Comparison of ENCODE assay signal across 27 mouse cellular contexts in genomic region chr3:138061205-138061911, GRCm38 (mm10). TPM values are rescaled to one million over a fixed set of nuclear protein-coding genes. Genes with fewer than 3 reads are reported as not detected.
DNase-seq lines count a peak whose midpoint lies in the region; ATAC-seq and TF ChIP-seq lines count a peak whose summit lies in the region.
"Had no signal": no experiment of that assay in that cellular context is flagged by ENCODE, and none has a peak within 500 bp of the region (broad histone marks: within the 10 kb centered on the region; RNA-seq: fewer than 3 reads in every experiment).

No protein-coding gene starts in this region.

- no peak overlapping the region for H3ac ChIP-seq in myocyte (ENCODE audit: control insufficient read depth, insufficient read length)

- H3K27me3 ChIP-seq in MEL (ENCODE audit: control insufficient read depth in 1 of 2, insufficient read depth in 2 of 2, low read length in 2 of 2) (no peaks in the 10 kb centered on the region), myocyte (ENCODE audit: control insufficient read depth, insufficient read depth, insufficient read length) (no peaks in the 10 kb centered on the region)
- H3K27me3 ChIP-seq: forebrain, embryonic 15.5 days; heart, embryonic 13.5 days had no signal

- DNase-seq in urinary bladder, postnatal 14 days (ENCODE audit: low spot score), result peak; percentile 49
- DNase-seq in urinary bladder, adult 2 months (ENCODE audit: low spot score), result no peak
- peak; percentile 45 for DNase-seq in MEL (ENCODE audit: low read depth, low spot score)
- no peak for DNase-seq in layer of hippocampus, adult 11-12 months (ENCODE audit: low spot score)
- DNase-seq: adrenal gland, postnatal 10 days; cerebellum, adult 11 months; cerebellum, postnatal 25 days; gastrocnemius, postnatal 36 days; heart, postnatal 36 days; kidney, adult 18-20 months; kidney, postnatal 10 days; liver, postnatal 0 days; lung, postnatal 10 days; retina, postnatal 1 day had no signal

- no peak overlapping the region; the same call in 1 of the 2 replicates for H3K27ac ChIP-seq in MEL (ENCODE audit: control insufficient read depth, low read depth, low read length)
- peak overlapping the region; percentile 82 for H3K27ac ChIP-seq in embryonic fibroblast, embryonic 13.5 days (ENCODE audit: insufficient read depth, low read length)
- H3K27ac ChIP-seq: forebrain, embryonic 15.5 days; hindbrain, postnatal 0 days; layer of hippocampus, adult 2 months; left cerebral cortex, adult 2 months; limb, embryonic 10.5 days had no signal

- H3K4me3 ChIP-seq in MEL (ENCODE audit: control insufficient read depth in 1 of 2, insufficient read depth in 1 of 2, low read depth in 2 of 2, low read length in 2 of 2), result no peak overlapping the region
- no peak overlapping the region for H3K4me3 ChIP-seq in embryonic fibroblast, embryonic 13.5 days (ENCODE audit: insufficient read depth, low read length)
- no peak overlapping the region for H3K4me3 ChIP-seq in myocyte
- H3K4me3 ChIP-seq: erythroblast, embryonic 14.5 days; forebrain, embryonic 15.5 days; heart, embryonic 13.5 days; layer of hippocampus, adult 2 months; left cerebral cortex, adult 2 months; limb, embryonic 10.5 days had no signal

- H3K9me3 ChIP-seq in MEL (replicated peaks; ENCODE audit: insufficient read depth, low read length), result no peaks in the 10 kb centered on the region
- H3K9me3 ChIP-seq: forebrain, embryonic 15.5 days; heart, embryonic 13.5 days; limb, embryonic 10.5 days had no signal

- TF ChIP-seq CTCF in MEL (IDR thresholded peaks at IDR 0.05 in 2 of 3, conservative IDR thresholded peaks at IDR 0.05 in 1 of 3; ENCODE audit: control insufficient read depth in 1 of 3, insufficient read depth in 1 of 3, low read depth in 2 of 3, low read length in 3 of 3, poor library complexity in 1 of 3, severe bottlenecking in 1 of 3), result no peak
- no peak for TF ChIP-seq CTCF in embryonic fibroblast, embryonic 13.5 days (IDR thresholded peaks at IDR 0.05; ENCODE audit: borderline replicate concordance, insufficient read depth, low read length)

- TF ChIP-seq EP300 in MEL (IDR thresholded peaks at IDR 0.05; ENCODE audit: low read depth in 1 of 2, low read length in 2 of 2), result peak; percentile 51 to 58

- H3K79me2 ChIP-seq in MEL (ENCODE audit: control insufficient read depth, insufficient read depth, low read length, poor library complexity) (no peaks in the 10 kb centered on the region), myocyte (ENCODE audit: control insufficient read depth, insufficient read depth) (peaks cover 11% of the 10 kb centered on the region)

- H3K4me1 ChIP-seq in MEL (ENCODE audit: control insufficient read depth in 1 of 2, insufficient read depth in 2 of 2, low read length in 2 of 2), result peaks cover 8 to 23% of the 10 kb centered on the region in 2 experiments
- peaks cover 5% of the 10 kb centered on the region; the same call in 1 of the 2 replicates for H3K4me1 ChIP-seq in embryonic fibroblast, embryonic 13.5 days (ENCODE audit: control insufficient read depth, insufficient read depth, low read length)

- TF ChIP-seq RAD21 in MEL (IDR thresholded peaks at IDR 0.05; ENCODE audit: low read depth, low read length), result no peak

- H3K4me2 ChIP-seq in myocyte (ENCODE audit: low read depth), result peak overlapping the region; percentile 93
- H3K4me2 ChIP-seq: forebrain, embryonic 15.5 days; heart, embryonic 13.5 days had no signal

- peaks cover 0 to 22% of the 10 kb centered on the region in 2 experiments; a peak in 2 of 4 replicates for H3K36me3 ChIP-seq in MEL (ENCODE audit: control insufficient read depth in 1 of 2, insufficient read depth in 2 of 2, low read length in 2 of 2)
- no peaks in the 10 kb centered on the region for H3K36me3 ChIP-seq in myocyte (ENCODE audit: control insufficient read depth, insufficient read depth)
- H3K36me3 ChIP-seq: forebrain, embryonic 15.5 days; heart, embryonic 13.5 days; limb, embryonic 10.5 days had no signal

- H3K9ac ChIP-seq in MEL (ENCODE audit: control insufficient read depth, low read depth, low read length, poor library complexity, severe bottlenecking), result no peak overlapping the region
- H3K9ac ChIP-seq: forebrain, embryonic 15.5 days; heart, embryonic 13.5 days; liver, postnatal 0 days had no signal

- no peak for TF ChIP-seq POLR2A in MEL (IDR thresholded peaks at IDR 0.05; ENCODE audit: control insufficient read depth in 1 of 2, insufficient read depth in 1 of 2, low read depth in 1 of 2, low read length in 2 of 2, poor library complexity in 1 of 2)
- no peak for TF ChIP-seq POLR2A in embryonic fibroblast, embryonic 13.5 days (IDR thresholded peaks at IDR 0.05; ENCODE audit: low read depth, low read length)
- no peak for TF ChIP-seq POLR2A in myocyte (IDR thresholded peaks at IDR 0.05; ENCODE audit: insufficient read length, low read depth)

- no peak for ATAC-seq in erythroblast, adult 5-6 weeks (replicated peaks; ENCODE audit: low FRiP score, poor library complexity, severe bottlenecking)
- ATAC-seq: forebrain, embryonic 15.5 days; hindbrain, postnatal 0 days; liver, postnatal 0 days; midbrain, embryonic 16.5 days had no signal

TF ChIP-seq in MEL, 35 proteins besides CTCF, POLR2A, EP300 and RAD21:
- TF ChIP-seq TAL1 (IDR thresholded peaks at IDR 0.05; ENCODE audit: low read length), result peak; percentile 39; the same call in 1 of the 2 replicates
- TF ChIP-seq ZMIZ1 (IDR thresholded peaks at IDR 0.05; ENCODE audit: low read depth, low read length), result no peak
- TF ChIP-seq ETS1 (IDR thresholded peaks at IDR 0.05; ENCODE audit: low read depth, low read length), result peak; percentile 51; the same call in 1 of the 2 replicates
- no peak for TF ChIP-seq MEF2A (IDR thresholded peaks at IDR 0.05; ENCODE audit: extremely low read depth, insufficient replicate concordance, low read depth, low read length, poor library complexity, severe bottlenecking)

TF ChIP-seq in myocyte, 11 proteins besides CTCF, POLR2A, EP300 and RAD21:
- TF ChIP-seq MYOD1 (IDR thresholded peaks at IDR 0.05; ENCODE audit: control insufficient read depth in 1 of 3, insufficient read length in 2 of 3, low read depth in 2 of 3), result peak in 1 of 3 experiments; percentile 45
- no peak for TF ChIP-seq USF1 (IDR thresholded peaks at IDR 0.05; ENCODE audit: low read depth)
- TF ChIP-seq CEBPB (IDR thresholded peaks at IDR 0.05; ENCODE audit: insufficient read depth, poor library complexity, severe bottlenecking), result peak; percentile 97

RNA-seq across cellular contexts. Expression of gene 1110002E22Rik, which starts 3.5 kb away (rescaled TPM):
- 0.03 and 0.10 TPM in 2 replicates for polyA plus RNA-seq in urinary bladder, adult 2 months (2012; rRNA removed)
- under 0.01 and 0.03 TPM in 2 replicates for total RNA-seq in MEL (2012; rRNA removed)
- polyA plus RNA-seq in MEL (2012; ENCODE audit: insufficient read depth in 1 of 2, insufficient read length in 2 of 2, low read depth in 1 of 2, low replicate concordance in 2 of 2, missing spikeins in 1 of 2) (under 1 TPM in 1 of 2 experiments, not detected in 1; 0.03 TPM), myocyte (2012; fragmentation: generic; extraction: Trizol) (22.3 TPM)
- polyA plus RNA-seq in embryonic fibroblast, embryonic 13.5 days (2011; ENCODE audit: insufficient read length, low read depth, missing spikeins), result 0.09 and 0.37 TPM in 2 replicates
- not detected in 2 replicates for total RNA-seq in erythroblast, adult 5-6 weeks (2015; ENCODE audit: low replicate concordance)
- total RNA-seq in erythroblast, adult 5-6 weeks (2017; ENCODE audit: low replicate concordance), result not detected in 2 replicates
- total RNA-seq: megakaryocyte-erythroid progenitor cell, adult 5-6 weeks had no signal
- polyA plus RNA-seq: erythroblast, embryonic 14.5 days; liver, adult 2 months had no signal

RNA-seq across cellular contexts. Expression of gene Gm5105, which starts 5.8 kb away (rescaled TPM):
- 0.04 and 0.10 TPM in 2 replicates for polyA plus RNA-seq in urinary bladder, adult 2 months (2012; rRNA removed)
- total RNA-seq in MEL (2012; rRNA removed), result not detected in 2 replicates
- not detected for polyA plus RNA-seq in MEL (2012; ENCODE audit: insufficient read depth in 1 of 2, insufficient read length in 2 of 2, low read depth in 1 of 2, low replicate concordance in 2 of 2, missing spikeins in 1 of 2)
- polyA plus RNA-seq in embryonic fibroblast, embryonic 13.5 days (2011; ENCODE audit: insufficient read length, low read depth, missing spikeins), result not detected in 2 replicates
- 0.24 TPM for polyA plus RNA-seq in myocyte (2012; fragmentation: generic; extraction: Trizol)
- not detected in 2 replicates for total RNA-seq in erythroblast, adult 5-6 weeks (2015; ENCODE audit: low replicate concordance)
- not detected in 2 replicates for total RNA-seq in erythroblast, adult 5-6 weeks (2017; ENCODE audit: low replicate concordance)
- total RNA-seq: hindbrain, postnatal 0 days; liver, adult 2 months; megakaryocyte-erythroid progenitor cell, adult 5-6 weeks had no signal
- polyA plus RNA-seq: erythroblast, embryonic 14.5 days; limb, embryonic 10.5 days; liver, adult 2 months; liver, postnatal 0 days had no signal

Comparison
In these comparisons a context has a peak if more than half of its experiments do, and no peak if none do; other contexts are left out.
1. DNase-seq: peak in urinary bladder, postnatal 14 days (single experiment) and MEL (single experiment); none in urinary bladder, adult 2 months (single experiment) and layer of hippocampus, adult 11-12 months (single experiment).
2. RNA of gene 1110002E22Rik, which starts 3.5 kb away (polyA plus RNA-seq): 22.3 TPM in myocyte (single experiment); 0.09 to 0.37 TPM in embryonic fibroblast, embryonic 13.5 days, 0.03 TPM in MEL and 0.03 to 0.10 TPM in urinary bladder, adult 2 months; every median in the first group is over 10 times any median in the second.